Mouse (Mus musculus): ENCODE data around the gene Mtcl1.
A peak's percentile ranks its signal among the peaks of the same experiment; 100 is the strongest.

The Mtcl1 gene

DNA sequence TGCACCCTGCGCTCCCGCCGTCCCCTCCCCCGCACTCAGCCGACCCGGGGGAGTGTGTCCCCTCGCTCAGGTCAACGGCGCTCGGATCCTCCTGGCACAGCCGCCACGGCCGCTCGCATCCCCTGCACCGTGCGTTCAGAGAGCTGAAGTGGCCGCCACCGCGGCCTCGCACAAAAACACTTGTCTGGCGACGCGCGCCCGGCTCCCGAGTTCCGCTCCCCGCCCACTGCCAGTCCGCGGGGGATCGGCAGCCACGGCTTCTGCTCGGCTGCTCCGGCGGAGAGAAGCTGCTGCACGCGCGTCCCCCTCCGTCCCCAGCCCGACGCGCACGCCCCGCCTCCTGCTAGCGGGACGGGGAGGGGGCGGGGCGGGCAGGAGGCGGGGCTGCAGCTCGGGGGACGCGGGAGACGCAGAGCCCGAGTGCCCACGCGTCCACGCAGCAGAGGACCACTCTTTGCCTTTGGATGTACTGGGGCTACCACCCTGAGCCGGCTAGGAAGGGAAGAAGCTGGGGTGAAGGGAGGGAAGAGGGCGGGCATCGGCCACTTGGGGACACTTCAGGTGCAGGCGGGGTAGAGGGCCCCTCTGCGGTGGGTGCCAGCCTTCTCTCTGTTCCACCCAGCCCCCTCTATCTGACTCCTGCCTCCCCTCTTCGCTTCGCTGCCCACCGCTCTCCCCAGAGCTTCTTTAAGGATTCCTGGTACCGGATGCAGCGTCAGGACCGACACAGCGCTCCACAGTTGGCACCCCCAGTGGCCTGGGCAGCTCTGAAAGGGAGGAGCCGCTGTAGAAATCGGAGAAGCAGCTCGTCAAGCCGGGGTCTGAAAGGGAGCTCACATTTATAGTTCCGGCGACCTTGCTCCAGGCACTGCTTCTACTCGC is at the start of gene Mtcl1:
Mtcl1 (minus strand) TSS at position 291 of the 882 bp plus-strand sequence.
- peak; percentile 62 for DNase-seq (ENCODE audit: low spot score)

DNA sequence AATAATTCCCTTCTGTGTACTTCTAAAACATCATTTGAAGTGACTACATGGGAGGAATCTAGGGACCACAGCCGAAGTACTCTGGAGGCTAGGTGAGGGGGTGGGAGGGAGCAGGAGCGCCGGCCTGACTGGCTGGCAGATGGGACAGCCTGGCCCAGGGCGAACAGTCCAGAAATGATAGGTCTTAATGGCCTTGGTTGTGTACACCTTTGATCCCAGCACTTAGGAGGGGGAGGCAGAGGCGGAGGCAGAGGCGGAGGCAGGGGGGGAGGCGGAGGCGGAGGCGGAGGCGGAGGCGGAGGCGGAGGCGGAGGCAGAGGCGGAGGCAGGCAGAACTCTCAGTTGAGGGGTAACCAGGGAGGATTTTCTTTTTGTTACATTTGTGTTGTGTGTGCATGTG is 49.0 kb upstream of the Mtcl1 start:
- no peak for DNase-seq (ENCODE audit: low spot score)

DNA sequence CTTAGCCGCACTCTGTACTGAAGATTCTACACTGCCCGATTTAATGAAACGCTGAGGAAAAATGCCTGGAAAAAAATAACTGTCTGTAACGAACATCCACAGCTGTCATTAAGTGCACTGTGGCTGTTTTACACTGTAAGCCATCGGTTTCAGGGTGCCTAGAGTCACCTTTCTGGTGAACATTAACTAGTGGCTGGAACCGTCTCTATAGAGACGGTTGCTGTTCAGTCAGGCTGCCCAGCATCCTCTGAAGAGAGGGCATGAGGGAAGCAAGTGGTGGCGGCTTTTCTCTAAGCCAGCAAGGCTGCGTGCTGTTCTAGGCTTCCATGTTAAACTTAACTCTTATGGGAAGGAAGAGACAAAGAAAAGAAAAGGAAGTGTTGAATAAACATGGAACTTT is 47.0 kb upstream of the Mtcl1 start:
- no peak for DNase-seq (ENCODE audit: low spot score)

DNA sequence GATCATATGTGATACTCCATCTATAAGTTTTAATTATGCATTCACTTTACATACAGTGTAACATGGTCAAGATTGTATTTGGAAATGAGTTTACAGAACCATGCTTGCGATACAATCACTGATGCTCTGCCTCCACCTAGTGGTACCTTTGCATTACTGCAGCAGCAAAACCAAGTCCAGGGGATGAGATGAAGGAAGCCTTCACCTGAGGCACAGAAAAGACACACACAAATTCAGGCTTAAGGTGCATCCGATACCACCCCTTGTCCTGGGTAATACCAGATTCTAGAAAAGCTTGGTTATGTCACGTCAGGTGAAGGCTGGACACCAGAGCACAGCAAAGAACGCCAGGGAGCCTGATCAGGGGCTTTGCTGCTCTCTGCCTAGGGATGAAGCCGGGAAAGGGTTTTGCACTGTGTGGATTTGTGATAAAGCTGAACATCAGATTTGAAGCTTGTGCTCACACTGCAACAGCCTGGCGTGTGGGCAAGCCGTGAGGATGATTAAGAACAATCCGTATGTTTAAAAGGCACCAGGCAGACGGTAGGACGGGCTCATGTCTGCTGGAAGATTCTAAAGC is 40.6 kb upstream of the Mtcl1 start:
- DNase-seq (ENCODE audit: low spot score), result no peak

DNA sequence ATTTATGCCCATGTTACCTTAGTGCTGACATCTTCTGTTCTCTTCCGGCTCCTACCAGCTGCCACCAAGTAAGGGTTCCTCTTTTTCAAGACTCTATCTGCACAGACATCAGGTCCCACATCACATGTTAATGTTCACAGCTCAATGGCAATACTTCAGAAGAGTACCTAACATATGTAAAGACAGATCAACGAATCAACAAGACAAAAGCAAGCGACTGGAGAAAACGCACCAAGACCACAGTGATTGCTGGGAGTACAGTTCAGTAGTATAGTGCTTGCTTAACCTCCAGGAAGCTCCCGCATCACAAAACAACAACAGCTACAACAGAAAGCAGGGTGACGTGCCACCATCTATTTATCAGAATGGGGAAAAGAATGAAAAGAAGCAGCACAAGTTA is 37.0 kb upstream of the Mtcl1 start:
- DNase-seq (ENCODE audit: low spot score), result no peak

DNA sequence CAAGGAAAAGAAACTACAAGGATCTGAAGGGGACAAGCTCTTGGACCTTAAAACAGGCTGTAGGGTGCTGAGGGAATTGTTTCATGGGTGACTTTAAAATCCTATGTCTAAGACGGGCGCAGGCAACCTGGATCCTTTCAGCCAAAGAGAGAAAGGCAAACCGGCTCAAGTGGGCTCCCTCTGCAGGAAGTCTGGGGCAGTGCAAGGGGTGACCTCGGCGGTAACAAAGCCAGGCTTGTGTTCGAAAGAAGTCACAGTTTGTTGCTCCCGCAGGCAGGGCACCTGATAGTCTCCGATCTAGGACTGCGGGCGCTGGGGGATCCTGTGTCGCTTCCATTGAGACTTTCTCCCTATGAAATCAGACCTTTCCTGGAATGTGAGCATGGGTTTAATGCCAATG is 36.2 kb upstream of the Mtcl1 start:
- DNase-seq (ENCODE audit: low spot score), result peak; percentile 54

DNA sequence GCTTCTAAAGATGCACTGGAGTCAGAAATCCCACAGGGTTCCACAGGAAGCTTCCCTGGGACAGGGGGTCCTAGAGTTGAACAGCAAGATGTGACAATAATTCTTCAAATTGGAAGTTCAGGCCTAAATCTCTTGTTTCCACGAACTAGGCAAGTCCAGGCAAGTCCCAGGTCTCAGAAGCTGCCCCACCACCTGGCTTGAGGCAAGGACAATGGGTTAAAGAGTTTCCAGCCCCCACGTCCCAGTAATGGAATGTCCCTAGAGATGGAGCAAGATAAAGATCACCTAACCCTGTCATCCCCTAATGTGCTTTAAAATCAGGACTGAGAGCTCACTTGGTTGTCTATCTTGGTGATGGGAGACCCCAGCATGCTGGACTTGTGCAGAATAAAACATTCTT is 35.4 kb upstream of the Mtcl1 start:
- DNase-seq (ENCODE audit: low spot score), result no peak

DNA sequence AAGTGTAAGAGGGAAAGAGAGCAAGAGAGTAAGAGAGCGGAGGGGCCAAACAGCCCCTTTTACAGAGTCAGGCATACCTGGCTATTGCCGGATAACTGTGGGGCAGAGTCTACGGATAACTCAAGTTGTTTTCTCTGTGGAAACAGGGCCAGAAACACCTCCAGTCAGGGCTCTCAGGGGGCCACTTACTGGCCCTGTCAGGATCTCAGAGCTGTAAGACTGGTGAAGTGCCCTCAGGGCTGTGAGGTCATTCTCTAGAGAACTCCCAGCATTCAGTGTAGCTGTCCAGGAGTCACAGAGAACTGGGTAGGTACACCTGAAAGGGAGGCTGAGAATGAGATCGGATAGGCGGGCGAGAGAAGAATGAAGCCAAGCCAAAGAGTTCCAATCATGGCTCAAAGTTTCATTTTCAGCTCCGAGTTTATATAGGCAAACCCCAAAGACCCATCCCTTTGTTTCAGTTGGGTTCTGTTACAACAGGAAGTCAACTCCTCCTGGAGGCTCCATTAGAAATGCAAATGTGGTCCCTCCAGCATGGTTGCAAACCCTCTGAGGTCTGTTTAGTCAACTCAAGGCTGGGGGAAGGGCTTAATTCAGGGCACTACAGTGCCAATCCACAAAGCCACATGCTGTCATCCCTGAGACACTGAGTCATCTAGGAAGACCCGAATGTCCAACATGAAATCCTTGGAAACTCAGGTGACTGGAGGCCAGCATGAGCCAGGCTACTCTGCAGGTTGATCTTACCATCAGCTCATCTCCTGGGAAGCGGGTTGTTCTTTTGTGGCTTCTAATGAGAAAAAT is 34.3 kb upstream of the Mtcl1 start:
- DNase-seq (ENCODE audit: low spot score), result no peak

DNA sequence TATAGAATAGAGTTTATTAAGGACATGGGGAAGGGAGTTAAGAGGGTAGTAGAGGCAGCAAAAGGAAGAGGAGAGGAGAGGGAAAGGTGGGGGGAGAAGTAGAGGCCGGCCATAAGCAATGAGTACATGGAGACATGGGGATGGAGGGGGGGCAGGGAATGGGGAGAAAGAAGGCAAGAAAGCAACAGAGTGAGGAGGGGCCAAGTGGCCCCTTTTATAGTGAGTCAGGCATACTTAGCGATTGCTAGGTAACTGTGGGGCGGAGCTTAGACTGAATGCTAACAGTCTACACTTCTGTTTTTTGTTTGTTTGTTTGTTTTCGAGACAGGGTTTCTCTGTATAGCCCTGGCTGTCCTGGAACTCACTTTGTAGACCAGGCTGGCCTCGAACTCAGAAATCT is 31.7 kb upstream of the Mtcl1 start:
- DNase-seq (ENCODE audit: low spot score), result no peak

DNA sequence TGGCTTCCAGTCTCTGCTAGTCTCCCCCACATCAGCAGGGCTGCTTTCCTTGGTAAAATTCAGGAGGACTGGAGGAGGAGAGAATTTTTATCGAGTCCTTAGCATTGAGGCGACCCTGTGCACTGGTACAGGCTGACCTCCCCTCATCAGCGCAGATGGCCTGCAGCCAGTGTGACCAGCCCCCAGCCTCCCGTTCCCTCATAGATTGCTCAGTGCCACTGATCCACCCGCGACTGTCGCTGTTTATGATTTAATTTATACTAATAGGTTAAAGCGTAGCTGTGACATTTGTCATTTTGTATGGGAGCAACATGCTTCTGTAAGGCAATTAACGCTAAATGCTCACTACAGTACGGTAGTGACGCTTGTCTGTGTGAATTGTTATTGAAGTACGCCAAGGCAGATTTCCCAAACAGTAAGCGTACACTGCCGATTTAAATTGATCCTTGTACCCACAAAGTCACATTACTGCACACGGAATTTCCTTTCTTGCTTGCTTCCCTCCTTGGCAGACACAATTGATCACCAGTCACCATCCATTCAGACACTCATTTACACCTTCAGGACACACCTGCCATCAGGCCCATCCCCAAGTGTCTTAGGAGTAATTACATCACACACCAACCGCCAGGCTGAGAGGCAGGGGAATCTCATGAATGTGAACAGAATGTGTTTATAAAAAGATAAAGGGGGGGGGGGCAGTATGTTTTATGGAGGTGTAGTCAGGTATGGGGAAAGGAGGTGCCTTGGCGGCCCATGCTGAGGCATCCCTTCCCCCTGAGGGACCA is 31.1 kb upstream of the Mtcl1 start:
- DNase-seq (ENCODE audit: low spot score), result no peak

DNA sequence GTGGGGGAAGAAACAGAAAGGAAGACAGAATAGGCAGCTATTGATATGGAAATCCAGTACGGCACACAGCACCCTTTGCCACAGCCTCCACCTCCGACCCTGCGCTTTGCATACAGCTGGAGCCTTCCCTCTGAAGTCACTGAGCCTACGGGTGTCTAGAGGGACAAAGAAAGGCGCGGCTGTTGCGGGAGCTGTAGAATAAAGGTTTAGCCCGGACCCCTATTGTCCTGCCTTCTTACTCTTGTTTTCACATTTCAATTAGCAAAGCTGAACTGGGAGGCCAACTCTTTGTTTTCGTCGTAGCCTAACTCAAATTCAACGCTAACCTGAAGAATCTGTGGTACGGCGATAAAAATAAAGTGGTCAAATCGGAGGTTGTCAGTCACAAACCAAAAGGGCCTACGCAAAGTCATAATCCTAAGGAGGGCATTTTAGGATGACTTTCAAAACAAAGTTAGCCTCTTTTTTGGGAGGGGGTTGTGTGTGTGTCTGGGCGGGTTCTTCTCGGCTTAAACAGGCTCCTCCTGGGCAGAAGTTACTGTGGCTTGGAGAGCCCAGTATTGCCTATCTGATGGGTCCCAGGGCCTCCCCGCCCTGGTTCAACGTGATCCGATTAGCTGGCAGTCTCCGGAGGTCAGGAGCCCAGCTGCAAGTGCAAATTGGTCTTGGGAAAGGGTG is 30.4 kb upstream of the Mtcl1 start:
- peak; percentile 80 for DNase-seq (ENCODE audit: low spot score)

DNA sequence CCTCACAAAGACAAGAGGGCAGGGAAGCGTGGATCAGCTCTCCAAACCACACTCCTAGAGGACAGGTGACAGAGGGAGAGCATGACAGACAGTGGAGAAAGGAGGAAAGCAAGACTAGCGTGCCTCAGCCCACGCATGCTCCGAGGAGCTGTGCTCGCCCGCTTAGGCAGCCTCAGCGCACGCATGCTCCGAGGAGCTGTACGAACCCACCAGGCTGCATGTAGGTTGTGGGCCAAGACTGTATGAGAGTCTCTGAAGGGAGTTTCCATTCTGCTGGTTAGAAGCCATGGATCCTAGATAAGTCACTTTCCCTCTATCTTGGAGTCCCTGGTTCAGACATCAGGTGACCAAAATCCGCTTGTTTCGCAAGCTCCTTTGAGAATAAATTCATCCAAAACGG is 29.8 kb upstream of the Mtcl1 start:
- DNase-seq (ENCODE audit: low spot score), result peak; percentile 67

DNA sequence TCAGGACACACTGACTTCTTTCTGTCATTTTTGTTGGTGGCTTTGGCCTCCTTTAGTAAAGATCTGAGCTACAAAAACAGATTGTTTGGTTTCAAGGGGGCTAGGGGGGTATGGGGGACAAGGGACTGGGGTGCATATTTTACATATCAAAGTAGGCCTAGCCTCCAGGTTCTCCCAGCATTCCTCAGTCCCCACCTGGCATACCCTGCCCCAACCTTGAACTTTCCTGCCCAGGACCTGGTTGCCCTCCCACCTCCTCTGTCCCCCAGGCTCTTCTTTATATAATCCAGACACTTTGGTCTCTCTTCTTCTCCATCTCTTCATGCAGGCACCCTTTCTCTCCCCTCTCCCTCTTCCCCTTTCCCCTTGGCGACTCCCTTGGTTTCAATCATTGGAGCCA is 23.7 kb upstream of the Mtcl1 start:
- no peak for DNase-seq (ENCODE audit: low spot score)

DNA sequence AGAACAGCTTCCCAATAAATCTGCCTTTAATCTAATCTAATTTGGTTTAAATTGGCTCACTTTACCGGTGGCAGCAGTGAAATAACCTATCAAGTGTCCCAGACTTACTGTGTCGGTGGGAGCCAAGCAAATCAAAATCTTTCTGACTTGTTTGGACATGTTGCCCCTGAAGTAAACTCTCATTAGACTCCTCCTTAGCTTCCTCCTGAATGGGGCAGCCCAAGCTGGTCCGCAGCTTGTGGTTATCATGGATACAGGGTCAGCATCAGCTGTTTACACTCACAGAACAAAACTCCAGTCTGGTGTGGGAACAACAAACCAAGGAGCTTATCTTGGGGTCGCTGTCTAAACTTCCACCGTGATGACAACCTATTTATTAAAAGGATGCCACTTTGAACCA is 22.2 kb upstream of the Mtcl1 start:
- no peak for DNase-seq (ENCODE audit: low spot score)

DNA sequence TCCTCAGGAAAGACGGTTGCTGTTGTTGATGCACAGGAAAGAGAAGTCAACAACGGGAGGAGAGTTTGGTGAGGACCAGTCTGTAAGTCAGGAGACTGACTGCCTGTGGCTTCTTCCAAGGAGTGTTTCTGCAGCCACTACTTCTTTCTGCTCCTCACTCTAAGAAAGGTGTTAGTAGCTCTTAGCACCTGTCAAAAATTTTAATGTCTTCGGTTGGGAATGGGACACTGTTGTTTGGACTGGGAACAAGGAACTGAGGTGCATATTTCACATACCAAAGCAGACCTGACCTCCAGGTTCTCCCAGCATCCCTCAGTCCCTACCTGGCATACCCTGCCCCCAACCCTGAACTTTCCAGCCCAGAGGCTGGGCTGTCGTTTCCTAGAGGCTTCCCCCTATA is 21.7 kb upstream of the Mtcl1 start:
- DNase-seq (ENCODE audit: low spot score), result no peak

DNA sequence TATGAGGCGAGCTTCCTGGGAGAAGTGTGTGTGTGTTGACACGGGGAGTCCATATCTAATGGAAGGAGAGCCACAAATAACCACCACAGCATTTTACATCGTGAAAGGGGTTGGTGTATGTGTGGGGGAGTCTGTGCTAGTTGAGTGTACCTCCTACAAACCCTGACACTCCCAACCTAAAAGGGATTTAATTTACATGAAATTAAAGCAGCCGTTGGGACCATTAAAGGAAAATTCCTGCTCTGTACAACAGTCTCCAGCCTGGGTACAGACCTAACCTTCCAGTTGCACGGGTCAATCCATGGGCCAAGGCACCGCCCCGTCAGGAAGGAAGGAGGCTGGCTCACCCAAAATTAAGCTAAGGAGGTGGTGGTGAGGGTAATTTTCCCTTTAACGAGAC is 20.5 kb upstream of the Mtcl1 start:
- DNase-seq (ENCODE audit: low spot score), result no peak

DNA sequence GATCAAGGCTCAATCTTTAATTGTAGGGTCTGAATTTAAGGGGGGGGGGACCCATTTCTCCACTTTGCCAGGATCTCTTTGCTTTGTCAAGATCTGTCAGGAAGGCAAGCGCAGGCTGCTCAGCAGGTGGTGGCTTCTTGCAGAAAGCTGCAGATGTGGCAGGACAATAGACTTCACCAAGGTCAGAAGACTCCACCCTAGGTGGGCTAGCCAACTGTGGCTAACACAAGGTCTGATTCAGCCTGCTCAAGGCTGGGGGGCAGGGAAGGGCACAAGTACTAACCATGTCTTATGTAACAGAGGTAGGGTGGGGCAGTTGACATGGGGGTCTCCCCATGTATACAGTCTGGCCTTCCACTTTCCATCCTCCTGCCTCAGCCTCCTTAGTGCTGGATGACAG is 7.7 kb upstream of the Mtcl1 start:
- no peak for DNase-seq (ENCODE audit: low spot score)

DNA sequence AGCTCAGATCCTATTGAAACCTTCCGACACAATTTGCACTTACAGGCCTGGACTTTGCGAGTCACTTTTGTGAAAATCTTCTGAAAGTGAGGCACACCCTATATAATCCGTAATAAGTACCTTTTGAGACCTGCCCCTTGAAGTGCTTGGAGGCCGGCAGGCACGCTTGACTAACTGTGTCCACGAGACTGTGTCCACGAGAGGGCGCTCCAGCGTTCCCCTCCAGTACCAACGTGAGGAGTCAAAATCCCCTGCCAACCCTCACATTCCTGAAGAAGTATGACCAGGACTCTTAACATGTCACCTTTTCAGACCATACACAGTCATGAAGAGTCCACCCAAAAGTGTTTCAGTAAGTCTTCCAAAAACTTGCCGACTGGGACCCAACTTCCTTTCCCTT is 1.6 kb upstream of the Mtcl1 start:
- DNase-seq (ENCODE audit: low spot score), result peak; percentile 76

DNA sequence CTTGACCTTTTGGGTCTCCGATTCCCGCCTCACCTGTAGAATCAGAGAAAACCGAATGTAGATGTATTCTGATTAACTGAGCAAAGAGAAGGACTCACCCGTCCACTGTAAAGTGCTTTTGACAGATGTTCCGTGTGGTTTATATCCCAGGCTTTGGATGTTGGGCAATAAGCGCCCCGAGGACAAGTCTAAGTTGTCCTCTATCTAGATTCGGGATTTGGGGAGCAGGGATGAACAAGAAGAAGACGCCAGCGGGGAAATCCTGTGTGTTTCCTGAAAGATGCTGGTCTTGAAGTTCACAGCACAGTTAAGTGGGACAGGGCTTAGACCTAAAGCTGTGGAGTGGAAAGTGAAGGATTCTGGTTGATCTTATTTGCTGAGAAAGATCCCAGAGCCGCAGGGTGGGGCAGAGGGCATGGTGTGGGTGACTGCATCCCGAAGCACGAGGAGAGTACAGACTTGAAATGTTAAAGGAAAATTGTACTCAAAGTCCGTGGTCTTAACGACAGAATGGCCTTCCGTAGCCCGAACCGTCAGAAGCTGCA is 1.0 kb upstream of the Mtcl1 start:
- DNase-seq (ENCODE audit: low spot score), result no peak

DNA sequence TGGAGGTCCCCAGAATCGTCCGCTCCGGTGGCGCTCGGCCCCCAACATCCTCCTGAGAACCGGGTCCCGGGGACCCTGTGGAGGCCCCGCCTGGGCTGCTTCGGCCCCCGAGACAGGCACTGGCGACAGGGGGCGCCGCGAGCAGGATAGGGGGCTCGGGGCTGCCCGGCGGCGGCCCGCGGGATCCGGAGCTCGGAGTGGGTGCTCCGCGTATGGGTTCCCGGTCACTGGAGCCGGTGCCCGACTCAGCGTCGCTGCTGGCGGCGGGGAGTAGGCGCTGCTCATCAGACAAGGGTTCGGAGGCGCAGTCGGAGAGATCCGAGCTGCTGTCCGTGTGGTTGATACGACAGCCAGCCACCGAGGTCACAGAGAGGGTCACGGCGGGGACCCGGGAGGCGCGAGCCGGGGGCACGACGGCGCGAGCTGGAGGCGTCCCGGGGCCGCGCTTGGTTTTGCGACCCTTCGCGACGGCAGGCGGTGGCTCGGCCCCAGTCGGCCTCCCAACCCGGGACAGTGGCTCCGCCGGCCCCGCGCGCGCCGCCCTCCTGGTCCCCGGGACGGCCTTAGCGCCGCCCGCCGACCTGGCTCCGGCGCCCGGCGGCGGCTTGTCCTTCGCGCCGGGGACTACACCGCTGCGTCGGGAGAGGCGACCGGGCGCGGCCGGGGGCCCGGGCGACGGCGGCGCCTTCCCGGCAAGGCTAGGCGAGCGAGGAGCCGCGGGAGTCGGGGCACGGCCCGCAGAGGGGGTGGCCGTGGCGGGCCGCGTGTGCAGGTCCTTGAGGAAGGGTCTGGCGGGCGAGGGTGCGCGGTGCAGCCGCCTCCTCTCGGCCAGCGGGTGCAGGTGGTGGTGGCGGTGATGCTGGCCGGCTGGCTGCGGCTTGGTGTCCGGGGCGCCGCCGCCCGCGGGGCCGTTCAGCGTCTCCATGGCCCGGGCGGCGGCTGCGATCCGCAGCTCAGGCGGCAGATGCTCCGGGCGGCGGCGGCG is 837 bp downstream of the Mtcl1 start:
- DNase-seq (ENCODE audit: low spot score), result no peak
